Mouse (Mus musculus) urinary bladder, postnatal 25 days (tissue): ENCODE measurements around the gene Mapk14.

Experiments
- DNase-seq: peaks from one replicate; pipeline ENCODE4 v3.0.0; 2022; ENCODE audit warnings: low spot score

The Mapk14 gene

DNA sequence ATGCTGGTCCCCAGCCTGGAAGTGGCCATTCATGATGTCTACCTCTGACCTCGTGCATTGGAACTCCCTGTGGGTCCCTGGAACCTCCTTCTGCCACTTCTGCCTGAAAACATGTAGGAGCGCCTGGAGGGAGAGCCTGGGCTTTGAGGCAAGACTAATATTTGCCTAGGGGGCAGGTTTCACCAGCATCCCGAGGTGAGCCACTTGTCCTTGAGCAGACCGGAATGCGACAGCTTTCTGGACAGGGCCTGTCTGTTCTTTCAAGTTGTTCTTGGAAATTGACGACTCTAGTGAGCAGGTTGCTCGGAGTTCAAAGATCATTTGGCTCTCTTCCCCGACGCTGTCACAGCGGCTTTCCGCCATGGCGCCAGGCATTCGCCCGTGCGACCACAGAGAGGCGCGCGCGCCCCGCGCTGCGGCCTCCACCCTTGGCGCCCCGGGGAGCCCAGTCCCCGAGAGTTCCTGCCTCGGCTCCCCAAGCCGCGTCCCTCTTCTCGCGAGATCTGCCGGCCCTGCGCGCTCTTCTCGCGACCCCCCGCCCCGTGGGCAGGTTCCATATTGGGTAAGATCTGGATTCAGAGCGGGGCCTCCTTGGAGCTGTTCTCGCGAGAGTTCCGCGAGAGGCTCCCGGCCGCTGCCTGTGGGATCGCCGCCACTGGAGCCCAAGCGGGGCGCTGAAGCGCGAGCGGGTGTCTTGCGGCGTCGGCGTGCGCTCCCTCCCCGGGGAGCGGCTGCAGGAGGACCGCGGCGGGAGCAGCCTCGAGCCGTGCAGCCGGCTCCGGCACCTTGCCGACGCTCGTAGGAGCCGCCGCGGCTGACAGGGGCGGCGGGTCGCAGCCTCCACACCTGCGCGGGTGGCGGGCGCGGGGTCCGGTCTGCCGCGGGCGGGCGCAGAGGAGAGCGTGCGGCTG lies at the start of gene Mapk14:
TSS of gene Mapk14 (plus strand) at position 554 of the 911 bp plus-strand sequence.
- peak; percentile 99 for DNase-seq

DNA sequence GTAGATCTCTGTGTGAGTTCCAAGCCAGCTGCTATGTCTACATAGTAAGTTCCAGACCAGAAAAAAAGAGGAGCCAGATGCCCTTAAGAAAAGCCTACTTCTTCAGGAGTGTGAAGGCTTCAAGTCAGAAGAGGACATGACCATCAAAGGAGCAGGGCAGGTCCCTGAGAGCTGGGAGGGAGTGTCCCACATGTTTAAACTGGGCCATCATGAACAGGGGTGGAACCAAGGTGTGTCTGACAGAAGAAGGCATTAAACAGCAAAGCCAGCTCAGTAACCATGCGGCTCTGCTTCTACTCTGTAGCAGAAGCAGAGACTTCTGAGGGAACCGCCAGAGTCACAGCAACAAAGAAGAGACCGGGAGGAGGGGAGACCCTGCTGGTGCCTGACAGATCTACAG lies 47.4 kb upstream of the Mapk14 start:
- no peak for DNase-seq

- no peak for DNase-seq
Observed at GRCm38 (mm10) chr17:28644112-28644511, 47.0 kb upstream of the Mapk14 start.

- DNase-seq = no peak
Observed at GRCm38 (mm10) chr17:28646221-28646620, 44.9 kb upstream of the Mapk14 start.

DNA sequence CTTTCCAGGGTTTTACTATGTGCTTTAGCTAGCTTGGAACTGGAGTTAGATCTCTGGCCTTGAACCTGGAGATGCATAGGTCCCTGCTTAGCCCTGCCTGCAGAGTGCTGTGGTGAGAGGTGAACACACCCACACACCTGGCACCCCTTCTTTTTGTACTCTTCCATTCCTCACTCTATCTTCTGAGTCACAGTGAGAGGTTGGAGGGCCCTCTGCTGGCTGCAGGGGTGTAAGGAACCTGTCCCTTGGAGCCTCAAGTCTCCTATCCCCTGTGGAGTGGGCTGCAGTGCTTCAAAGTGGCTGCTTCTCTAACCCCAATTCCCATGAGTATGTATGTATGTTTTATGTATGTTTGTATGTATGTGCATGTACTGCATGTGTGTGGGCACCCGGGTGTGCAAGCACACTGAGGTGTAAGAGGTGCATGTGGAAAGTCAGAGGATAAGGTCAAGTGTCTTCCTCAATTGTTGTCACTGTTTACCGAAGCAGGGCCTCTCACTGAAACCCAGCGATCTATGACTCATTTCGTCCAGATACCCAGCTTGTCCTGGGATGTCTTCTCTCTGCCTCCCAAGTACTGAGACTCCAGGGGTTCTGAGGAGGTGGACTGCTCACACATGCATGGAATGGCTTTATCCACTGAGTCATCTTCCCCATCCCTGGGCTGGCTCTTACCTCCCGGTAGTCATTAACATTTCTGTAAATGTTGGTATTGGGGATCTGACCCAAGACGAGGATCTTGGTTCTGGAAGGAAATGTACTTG lies 42.3 kb upstream of the Mapk14 start:
- peak; percentile 31 for DNase-seq

DNA sequence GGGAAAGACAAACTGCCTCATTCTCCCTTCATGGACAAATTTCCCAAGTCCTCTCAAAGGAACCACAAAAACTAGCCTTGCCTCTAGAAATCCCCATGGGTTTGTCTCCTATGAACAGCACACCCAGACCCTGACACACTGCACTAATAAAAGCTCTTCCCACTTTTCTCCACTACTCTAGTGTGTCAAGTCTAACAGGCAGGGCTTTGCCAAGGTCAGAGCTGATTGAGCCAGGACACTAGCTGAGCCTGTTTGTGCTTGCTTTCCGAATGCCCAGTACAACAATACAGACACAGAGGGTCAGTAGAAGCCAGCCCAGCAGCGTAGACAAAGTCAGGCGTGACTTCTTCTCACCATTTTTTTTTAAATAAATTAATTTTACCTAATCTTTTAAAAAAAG lies 40.9 kb upstream of the Mapk14 start:
- no peak for DNase-seq

DNA sequence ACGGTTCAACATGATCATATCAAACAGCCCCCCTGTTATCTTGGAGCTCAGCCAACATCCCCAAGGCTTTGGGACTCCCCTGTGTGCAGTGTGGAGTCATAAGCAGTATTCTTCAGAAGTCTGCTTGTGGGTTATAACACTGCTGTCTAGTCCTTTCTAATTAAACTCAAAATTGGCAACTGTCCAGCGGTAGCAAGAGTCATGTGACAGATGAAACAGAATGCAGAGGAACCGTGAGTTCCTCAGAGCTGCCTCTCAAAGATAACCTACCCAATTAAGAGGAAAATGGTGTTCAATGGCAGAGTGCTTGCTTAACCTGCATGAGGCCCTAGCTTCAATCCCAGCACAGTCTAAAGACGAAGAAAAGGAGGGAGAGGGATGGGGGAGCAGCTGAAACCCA lies 33.2 kb upstream of the Mapk14 start:
- DNase-seq = no peak

- DNase-seq = no peak
Observed at GRCm38 (mm10) chr17:28659564-28659963, 31.6 kb upstream of the Mapk14 start.

DNA sequence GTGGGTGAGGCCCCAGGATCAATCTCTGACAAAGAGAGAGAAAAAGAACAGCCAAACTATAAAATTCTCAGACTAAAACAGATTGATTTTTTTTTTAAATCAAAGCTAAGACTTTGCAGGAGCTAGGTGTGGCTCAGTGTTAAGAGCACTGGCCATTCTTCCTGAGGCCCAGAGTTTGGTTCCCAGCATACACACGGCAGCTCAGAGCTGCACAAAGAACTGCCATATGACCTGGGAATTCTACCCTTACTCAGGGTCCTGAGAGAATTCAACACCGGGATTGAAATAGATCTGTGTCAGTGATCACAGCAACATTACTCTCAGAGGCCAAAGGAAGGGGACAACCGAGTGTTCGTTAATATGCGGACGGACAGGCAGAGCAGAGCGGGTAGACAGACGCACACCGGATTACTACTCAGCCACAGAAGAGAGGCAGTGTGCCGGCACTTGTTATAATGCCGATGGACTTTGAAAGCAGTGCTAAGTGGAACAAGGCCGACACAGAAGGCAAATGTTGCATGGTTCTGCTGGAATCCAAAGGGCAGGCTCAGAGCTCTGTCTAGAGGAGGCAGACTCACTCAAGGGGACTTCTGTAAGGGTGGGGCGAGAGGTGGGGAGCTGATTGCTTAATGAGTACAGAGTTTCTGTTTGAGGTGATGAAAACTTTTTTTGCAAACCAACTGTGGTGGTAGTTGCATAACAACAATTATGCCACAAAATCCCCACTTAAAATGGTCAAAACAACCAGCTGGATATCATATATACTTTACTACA lies 8.6 kb upstream of the Mapk14 start:
- DNase-seq = no peak

DNA sequence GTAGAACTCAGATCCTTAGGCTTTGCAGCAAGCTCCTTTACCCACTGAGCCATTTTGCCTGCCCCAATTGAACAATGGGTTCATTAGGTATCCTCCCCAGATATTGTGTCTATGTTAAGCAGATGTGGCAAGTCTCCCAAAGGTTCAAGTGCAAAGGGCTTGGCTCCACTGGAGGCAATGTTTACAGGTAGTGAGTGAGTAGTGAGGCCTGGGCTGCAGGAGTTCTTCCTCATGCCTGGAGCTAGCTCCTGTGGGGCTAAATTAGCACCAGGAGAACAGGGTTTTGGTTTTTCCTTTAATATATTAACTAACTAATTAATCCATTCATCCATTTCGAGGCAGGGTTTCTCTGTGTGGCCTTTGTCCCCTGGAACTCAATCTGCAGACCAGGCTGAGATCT lies 7.5 kb upstream of the Mapk14 start:
- no peak for DNase-seq

DNA sequence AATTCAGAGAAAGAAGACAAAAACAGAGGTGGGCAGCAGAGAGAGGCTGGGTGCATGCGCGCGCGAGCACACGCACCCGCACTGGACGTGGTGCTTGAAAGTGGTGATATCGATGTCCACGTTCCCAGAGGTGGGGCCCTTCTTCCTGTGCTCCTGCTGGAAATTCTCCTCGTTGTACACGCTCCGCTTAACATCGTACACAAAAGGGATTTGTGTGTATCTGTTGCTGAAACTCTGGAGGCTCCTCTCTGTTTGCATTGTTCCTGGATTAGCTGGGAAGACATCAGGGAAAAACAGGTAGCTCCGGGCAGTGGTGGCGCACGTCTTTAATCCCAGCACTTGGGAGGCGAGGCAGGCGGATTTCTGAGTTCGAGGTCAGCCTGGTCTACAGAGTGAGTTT lies 6.5 kb upstream of the Mapk14 start:
- no peak for DNase-seq

GRCm38 (mm10) chr17:28687354-28687753 lies 3.8 kb upstream of the Mapk14 start:
- no peak for DNase-seq

DNA sequence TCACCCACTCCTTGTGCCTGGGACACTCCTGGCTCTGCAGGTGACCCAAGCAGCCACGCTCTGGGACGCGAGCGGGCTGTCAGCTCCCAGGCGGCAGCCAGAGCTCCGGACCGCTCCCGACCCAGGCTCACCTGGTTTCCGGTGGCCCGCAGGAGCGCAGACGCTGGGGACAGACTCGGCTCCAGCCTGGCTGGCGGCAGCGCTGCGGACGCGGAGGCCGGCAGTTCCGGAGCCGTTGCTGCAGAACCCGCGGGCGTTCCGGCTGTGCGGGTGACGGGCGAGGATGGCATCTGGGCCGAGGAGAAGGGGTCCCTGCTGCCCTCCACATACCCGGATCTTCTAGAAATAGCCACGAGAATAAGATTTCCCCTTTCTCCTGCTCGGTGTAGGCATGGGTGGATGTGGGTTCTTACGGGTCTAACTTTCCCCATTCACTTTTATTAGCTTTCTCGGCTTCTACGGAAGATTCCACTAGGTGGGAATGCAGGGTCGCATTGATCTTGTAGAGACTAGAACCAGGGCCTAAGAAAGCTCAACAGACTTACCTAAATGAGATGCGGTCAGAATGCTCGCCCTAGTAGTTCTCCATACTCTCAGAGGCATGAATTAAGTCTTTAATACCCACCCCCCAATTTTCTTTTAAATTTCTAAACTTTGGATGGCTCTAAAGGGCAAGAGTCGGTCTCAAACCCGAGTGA lies 1.4 kb upstream of the Mapk14 start, which contains the start of gene Slc26a8:
TSS of gene Slc26a8 (minus strand) at position 648 of the 698 bp plus-strand sequence.
- peak; percentile 29 for DNase-seq

DNA sequence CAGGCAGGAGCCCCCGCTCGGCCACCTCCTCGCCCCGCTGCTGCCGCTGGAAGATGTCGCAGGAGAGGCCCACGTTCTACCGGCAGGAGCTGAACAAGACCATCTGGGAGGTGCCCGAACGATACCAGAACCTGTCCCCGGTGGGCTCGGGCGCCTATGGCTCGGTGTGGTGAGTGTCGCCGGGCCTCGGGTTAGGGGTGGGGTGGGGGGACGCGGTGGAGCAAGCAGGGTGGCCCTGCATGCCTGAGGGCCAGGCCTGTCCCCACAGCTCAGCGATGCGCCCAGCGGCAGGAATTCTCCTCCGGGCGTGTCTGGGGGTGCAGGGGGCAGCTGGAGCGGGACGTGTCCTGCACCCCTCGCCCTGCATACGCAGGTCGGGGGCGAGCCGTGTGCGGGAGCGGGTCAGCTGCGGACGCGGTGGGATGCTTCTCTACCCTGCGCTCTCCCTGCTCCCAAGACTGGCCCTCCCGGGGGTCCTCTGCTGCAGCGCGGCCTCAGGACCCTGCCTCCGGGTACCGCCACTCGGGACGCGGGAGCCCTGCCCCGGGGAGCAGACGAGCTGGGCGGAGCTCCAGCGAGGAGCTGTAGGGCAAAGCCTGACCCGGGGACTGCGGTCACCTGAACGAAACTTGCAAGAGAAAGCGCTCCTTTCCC lies 685 bp downstream of the Mapk14 start:
- DNase-seq = peak; percentile 41

- peak; percentile 41 for DNase-seq
Observed at GRCm38 (mm10) chr17:28692341-28692710, 1.2 kb downstream of the Mapk14 start.

- DNase-seq = no peak
Observed at GRCm38 (mm10) chr17:28693086-28693485, 2.0 kb downstream of the Mapk14 start.

GRCm38 (mm10) chr17:28694078-28694477 lies 2.9 kb downstream of the Mapk14 start:
- no peak for DNase-seq

- no peak for DNase-seq
Observed at GRCm38 (mm10) chr17:28694832-28695231, 3.7 kb downstream of the Mapk14 start.

DNA sequence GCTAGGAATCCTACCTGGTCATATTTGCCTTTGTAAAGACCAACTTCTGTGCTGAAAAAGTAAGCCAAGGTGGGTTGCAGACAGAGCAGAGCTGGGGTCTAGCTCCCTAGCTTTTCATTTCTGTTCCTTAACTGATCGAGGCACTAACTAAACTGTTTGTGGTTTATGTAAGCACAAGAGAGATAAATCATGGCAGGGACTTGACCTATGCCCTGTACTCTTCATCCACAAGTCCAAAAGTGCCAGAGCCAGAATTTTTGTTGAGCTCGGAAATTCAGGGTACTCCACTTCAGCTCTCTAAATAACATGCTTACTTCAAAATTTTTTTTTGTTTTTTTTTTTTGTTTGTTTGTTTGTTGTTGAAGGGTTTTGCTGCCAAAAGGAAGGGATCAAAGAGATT lies 5.5 kb downstream of the Mapk14 start:
- DNase-seq = no peak

DNA sequence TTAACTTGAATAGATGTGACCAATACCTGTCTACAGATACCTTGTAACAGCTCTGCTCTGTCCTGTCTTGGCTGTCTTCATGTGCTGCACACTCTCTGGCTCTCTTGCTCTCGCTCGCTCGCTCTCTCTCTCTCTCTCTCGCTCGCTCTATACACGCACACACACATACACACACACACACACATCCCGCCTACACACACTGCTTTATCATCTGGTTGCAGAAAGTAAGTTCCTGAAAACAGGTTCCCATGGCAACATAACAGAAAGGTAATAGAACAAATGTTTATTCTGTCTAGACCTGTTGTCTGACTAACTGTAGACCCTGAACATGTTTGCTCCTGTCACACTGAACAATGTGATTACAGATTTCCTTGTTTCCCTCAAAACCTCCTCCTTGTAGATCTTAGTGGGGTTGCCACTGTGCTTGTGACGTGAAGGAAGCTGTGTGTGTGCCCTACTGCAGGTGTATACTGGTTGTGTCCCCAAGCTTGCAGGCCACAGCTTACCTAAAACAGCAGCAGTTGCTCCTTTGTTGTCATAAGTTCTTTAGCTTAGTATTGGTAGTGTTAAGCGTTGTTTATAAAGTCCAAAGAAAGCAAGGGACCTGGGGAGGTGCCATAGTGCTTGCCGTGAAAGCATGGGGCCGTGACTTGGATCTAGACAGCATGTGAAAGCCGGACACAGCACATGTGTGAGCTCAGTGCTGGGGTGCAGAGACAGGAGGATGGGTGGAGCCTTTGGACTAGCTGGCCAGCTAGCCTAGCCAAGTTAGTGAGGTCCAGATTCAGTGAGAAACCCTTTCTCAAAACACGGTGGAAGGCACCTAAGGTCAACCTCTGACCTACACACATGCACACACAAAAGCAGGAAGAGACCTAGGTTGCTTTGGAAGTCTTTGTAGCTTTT lies 6.4 kb downstream of the Mapk14 start:
- DNase-seq = no peak
